Mouse (Mus musculus): ENCODE data around the gene Rpl9-ps6. TPM values are rescaled to one million over a fixed set of nuclear protein-coding genes. Genes with fewer than 3 reads are reported as not detected.

Rpl9-ps6 gene
- 125 and 134 TPM in 2 replicates for polyA plus RNA-seq (2015; fragmentation: Nextera tagmentation; extraction: Ambion mirVana)

DNA sequence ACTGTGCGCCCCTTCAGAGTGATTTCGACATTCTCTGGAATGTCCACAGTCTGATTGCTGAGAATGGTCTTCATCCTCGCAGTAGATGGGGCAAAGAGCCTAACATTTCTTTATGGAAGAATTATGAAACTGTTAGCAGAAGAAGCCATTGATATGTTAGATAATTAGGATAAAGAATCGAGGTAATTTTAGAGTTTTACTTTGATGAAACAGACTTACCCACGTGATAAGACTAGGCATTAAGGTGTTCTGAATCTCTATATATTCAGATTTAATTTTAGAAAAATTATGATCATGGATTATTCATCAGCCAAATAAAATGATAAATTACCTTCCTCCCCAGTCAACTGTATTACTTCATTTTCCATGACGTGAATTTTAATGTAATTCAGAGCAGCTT is at the start of gene Rpl9-ps6:
Gene Rpl9-ps6 (minus strand): TSS at position 101 of the 400 bp plus-strand sequence.

DNA sequence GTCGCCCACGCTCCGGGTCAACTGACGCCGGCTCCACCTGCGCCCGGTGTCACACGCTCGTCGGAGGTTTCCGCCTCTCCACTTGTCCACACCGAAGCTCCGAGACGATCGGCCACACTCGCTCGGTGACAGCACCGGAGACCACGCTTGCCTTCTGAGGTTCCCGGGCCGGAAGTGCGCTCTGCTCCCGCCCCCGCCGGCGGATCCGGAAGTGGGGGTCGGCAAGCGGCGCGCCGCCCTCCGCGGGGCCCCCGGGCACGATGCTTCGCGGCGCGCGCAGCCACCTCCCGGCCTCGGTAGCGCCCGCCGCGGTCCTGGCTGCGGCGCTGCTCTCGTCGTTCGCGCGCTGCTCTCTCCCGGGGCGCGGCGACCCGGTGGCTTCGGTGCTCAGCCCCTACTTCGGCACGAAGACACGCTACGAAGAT is 19.3 kb upstream of the Rpl9-ps6 start, which contains the start of gene Minpp1:
Gene Minpp1 (plus strand): TSS at position 89 of the 425 bp plus-strand sequence.

Other genes with a start within 250 kb of the Rpl9-ps6 start
- 29.6 and 34.3 TPM in 2 replicates for gene Sgms1, start 76.9 kb downstream of the Rpl9-ps6 start, polyA plus RNA-seq (2015; fragmentation: Nextera tagmentation; extraction: Ambion mirVana)
- 143 and 161 TPM in 2 replicates for gene Minpp1, start 19.2 kb upstream of the Rpl9-ps6 start, polyA plus RNA-seq (2015; fragmentation: Nextera tagmentation; extraction: Ambion mirVana)
- gene Papss2, start 129.2 kb upstream of the Rpl9-ps6 start, polyA plus RNA-seq (2015; fragmentation: Nextera tagmentation; extraction: Ambion mirVana) = 1.8 and 3.4 TPM in 2 replicates